Mouse (Mus musculus) layer of hippocampus, postnatal 25 days (tissue): ENCODE measurements around the gene 1700028P14Rik. TPM values are rescaled to one million over a fixed set of nuclear protein-coding genes. Genes with fewer than 3 reads are reported as not detected.

Experiments
- total RNA-seq, 2 experiments: library from RNA; stranded (reverse); gene quantifications; 2 replicates each; pipeline ENCODE4 v1.2.3; 2021

Gene 1700028P14Rik
- total RNA-seq, 2 experiments from 2014 or later, result 1.7 to 2.9 TPM

Other genes with a start within 250 kb of the 1700028P14Rik start
- gene Mamdc2, start 204.4 kb downstream of the 1700028P14Rik start, total RNA-seq, result 1 to 10 TPM in 1 of 2 experiments, under 1 TPM in 1; 0.89 to 1.1 TPM
- gene Ptar1, start 34.6 kb upstream of the 1700028P14Rik start, total RNA-seq, result 10 to 100 TPM; 38.5 to 47.8 TPM
- gene Apba1, start 106.1 kb upstream of the 1700028P14Rik start, total RNA-seq, result 100 to 1,000 TPM; 113 to 119 TPM